Mouse (Mus musculus) retina, postnatal 1 day (tissue): Measurements from ENCODE around the gene Cdh16.
"Not testable (repeated sequence)": the region's sequence is repeated elsewhere in the genome, so short reads cannot be mapped to it uniquely, and the experiment has no call there.

Experiments
- DNase-seq: peaks from one replicate; pipeline ENCODE4 v3.0.0-alpha.2; 2012

The Cdh16 gene

DNA sequence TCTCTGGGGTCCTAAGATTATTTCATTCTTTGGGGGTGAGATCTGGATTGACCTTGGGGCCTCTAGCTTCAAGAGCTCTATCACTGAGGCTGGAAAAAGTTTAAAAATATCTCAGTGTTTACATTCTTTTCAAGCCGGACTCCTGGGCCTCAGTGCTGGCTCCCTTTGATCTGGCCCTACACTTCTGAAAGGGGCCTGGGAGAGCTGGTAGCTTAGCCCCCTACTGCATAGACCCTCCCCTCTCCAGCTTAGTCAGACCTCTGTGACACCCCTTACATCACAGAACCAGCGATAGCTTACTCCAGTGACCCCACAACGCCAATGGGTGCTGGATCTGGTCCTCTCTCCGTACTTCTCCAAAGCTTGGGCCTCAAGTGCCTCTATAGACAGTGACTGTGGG lies 12.6 kb downstream of the Cdh16 start:
- no peak for DNase-seq

DNA sequence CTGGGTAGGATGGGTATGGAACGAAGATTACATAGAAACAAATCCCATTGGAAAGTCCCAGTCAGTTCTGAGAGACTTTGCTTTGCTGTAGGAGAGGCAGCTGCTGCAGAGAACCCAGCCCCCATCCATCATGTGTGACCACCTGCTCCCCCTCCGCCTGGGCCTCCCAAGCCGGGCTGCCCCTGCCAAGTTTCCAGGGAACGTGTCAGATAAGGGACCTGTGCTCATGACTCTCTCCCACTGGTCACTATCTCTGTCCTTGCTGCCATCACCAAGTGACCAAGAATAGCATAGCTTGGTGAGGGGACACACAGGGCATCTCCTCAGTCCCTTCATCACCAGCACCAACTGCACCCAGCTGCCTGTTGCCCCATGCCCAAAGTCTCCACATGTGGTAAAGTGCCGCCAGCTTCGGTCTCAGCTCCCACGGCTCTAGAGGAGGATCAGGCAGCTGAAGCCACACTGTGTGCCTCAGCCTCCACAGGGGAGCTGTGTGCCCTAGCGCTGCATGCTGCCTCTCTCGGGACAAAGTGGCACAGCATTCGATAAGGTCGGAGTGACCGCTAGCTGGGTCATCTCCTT lies 13.9 kb downstream of the Cdh16 start:
- no peak for DNase-seq

DNA sequence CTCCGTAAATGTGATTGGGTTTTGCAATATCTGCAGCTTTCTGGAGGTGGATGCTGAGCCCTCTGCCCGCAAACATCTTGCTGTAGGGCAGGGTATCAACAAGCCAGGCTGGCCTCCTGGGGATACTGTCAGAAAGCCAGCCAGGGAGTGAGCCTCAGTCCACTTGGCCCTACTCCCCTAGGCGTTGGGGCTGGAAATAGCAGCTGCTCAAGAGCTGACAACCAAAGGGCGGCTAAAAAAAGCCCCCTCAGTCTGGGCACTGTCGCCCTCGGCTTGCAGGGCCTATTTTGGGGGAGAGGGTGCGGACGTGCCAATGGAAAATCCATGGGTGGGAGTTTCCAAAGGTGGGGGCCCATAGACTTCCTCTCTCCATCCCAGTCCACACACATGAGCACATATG lies 15.0 kb downstream of the Cdh16 start:
- no peak for DNase-seq

DNA sequence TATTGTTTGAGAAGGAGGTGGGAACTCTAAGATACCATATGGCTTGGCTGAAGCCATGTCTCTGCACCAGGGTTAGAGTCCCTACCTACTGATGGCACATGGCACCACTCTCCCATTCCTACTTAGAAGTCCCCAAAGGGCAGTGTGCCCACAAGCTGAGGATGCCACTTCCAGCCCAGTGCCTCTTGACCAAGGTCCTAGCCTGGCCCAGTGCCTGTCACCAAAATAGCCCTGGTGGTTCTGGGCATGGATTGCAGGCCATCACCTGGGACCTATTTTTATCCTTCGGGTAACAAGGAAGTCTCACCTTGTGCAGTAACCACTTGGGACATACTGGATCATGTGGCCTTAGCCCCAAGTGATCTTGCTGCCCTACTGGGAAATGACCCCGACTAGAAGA lies 16.3 kb downstream of the Cdh16 start:
- no peak for DNase-seq

DNA sequence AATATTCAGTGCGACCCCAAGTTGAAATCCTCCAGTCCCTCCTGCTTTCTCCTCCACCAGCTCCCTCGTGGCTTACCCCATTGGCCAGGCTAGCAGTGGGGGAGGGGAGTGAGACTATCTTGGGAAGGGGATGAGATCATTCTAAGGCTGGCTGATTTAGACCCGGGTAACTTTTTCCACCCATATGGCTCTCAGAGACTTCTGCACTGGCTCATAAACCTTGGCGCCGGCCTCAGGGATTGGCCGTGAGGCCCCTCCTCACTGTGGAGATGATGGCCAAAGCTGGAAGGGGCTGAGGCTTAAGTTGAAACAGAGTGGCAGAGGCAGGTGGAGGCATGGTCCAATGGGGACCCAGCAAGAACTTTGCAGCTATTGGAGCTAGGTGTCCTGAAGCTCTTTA lies 17.9 kb downstream of the Cdh16 start:
- DNase-seq, result no peak

DNA sequence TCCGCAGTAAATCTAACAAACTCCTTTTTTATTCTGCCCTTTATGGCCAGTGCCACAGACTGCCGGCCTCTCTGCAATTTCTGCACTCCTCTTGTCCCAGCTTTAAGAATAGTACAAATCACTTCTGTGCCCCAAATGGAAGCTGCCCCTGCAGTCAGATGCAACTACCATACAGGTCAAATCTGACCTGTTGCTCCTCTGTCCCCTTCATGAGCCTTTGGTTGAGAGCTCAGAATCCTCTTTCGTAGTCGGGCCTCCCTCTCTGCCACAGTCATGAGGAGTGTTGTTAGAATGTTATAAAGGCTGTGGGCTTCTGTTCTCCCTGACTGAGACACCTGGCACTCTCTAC lies 21.0 kb downstream of the Cdh16 start:
- DNase-seq, result no peak

DNA sequence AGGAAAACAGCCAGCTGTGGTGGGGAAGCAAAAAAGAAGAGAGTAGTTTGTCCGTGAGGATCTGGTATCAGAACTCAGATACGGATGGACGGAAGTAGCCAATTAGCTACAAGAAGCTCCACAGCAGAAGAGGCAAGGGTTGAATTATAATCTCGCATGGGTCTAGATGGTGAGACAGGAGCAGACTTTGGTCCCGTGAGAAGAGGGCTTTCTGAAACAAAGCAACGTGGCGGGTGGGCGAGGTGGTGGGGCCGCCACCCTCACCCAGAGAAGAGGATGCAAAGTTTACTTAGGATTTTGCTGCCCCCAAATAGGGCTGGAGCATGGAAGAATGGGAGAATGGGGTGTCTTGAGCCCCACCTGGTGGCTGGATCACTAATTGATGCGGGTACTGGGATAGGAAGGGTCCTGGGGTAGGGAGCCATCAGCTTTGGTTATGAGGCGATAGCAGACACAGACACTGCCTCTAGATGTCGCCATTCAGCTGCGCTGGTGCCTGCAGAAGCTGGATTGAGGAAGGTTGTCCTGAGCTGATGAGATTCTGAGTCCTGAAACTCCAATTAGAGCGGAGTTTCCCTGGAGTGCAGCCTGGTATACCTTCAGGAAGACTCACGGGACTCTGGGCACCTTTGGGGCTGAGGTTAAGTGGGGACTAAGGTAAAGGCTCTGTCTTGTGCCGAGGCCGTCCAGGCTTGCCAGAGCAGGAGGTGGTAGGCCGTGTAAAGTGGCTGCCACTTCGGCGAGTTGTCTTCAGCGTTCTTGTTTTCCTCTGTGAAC lies 21.5 kb downstream of the Cdh16 start:
- DNase-seq, result peak; percentile 94

DNA sequence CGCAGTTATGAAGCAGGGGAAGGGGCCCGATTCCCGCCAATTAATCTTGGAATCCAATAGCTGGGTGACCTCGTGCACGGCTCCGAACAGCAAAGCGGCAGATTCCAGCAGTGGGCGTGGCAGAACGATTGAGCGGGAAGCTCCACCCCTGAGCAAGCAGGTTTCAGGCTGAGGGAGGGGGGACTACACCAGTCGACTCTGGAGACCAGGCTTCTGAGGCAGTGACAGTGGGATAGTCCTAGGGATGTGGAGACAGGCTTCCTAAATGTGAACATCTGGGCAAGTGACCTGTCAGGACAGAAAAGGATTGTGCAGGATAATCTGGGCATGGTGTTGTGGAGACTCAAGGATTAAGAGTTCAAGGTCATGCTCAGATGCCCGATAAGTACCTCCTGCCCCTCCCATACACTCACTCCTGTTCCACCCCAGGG lies 22.2 kb downstream of the Cdh16 start:
- peak; percentile 54 for DNase-seq

DNA sequence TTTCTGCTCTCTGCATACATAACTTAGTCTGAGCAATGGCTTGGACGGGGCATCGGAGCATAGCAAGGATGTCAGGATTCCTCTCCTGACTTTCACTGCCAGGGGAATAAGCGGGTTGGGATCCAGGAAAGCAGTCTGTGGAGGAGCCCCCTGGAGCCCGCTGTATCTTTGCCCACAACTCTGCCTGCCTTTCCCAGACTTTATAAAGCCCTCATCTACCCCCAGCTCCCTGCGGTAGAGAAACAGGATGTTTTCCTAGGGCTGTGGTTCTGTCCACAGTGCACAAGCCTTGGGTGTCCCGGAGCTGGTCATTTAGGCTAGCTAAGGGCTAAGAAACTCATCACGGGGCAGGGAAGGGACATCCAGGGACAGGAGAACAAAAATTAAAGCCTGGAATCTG lies 22.8 kb downstream of the Cdh16 start:
- no peak for DNase-seq

DNA sequence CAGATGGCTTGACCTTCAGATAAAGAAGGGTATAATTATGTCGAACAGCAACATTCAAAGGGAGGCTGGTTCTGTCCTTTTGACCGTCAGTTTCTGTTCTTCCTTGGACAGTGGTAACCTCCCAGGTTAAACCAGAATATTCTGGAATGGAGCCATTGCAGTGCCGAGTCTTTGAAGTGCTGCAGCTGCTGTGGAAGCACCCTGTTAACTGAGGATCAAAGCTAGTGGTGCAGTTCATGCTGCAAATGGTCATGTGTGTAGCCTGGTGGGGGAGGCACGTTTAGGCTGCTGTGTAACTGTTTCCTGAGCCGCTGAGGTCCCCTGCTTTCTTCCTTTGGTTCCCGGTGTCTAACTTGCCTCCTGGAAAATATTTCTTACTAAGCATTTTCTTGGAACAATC lies 25.7 kb downstream of the Cdh16 start:
- DNase-seq, result no peak

DNA sequence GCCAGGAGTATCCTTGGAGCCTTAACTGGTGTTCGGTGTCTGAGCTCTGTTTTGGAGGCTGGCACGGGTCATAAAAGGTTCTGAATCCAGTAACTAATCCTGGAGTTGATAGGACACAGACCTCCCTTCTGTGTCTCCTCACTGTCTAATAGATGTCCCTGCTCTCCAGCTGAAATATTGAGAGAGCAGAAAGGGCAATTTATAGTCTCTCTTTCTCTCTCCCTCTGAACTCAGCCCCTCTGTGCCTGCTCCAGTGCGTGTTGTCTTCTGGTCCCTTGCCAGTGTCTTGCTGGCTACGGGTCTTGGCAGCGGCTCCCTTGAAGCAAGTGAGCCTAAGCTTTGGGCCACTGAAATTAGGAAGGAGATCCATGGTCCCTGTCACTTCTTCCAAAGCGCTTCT lies 26.5 kb downstream of the Cdh16 start:
- DNase-seq, result no peak

DNA sequence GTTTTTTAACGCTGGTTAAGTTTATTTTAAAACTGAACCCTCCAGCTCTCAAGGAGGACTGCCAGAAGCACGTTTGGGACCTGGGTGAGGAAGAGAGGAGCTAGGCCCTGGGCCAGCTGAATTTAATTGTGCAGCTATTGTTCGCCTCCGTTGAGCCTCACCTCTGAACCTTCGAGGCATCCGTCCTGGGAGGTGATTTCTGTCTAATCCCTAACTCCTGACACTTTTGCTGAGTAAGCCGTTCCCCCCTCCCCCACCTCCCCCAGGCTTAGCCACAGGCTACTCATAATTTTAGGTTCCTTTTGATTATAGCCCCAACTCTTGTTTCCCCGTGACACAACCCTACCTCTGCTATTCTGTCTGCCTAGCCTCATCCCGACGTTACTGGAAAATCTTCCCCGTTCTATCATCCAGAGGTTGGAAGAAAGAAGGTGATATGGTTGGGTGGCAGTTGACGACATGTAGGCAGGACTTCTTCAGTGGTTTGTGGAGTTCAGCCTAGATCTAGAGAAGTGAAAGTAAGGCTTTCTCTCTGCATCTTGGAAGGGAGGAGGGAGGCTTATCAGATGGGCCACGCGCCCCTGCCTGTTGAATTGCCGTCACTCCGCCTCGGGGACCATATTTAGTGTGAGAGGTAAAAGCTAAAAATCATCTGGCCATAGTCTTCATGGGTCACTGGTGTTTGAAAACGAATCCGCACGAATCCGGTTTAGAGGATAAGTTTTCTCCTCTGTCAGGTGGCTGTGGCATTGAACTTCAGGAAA lies 28.2 kb downstream of the Cdh16 start:
- no peak for DNase-seq

DNA sequence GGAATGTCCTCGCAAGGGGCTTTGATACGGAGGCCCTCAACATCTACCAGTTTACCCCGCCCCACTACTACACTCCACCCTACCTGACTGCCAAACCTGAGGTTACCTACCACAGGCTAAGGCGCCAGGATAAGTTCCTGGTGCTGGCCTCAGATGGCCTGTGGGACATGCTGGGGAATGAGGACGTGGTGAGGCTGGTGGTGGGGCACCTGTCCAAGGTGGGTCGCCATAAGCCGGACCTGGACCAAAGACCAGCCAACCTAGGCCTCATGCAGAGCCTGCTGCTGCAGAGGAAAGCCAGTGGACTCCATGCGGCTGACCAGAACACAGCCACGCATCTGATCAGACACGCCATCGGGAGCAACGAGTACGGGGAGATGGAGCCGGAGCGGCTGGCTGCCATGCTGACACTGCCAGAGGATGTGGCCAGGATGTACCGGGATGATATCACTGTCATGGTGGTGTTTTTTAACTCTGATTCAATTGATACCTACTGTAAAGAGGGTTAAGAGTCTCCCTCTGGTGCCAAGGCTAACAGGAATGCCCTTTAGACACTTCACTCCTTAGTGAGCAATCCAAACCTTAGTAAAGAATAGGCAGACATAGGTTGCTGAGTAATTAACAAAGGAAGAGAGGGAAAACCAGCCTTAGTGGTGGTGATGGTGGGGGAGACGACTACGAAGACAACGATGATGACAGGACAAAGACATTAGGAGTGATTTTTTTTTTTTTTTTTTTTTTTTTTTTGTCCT lies 29.4 kb downstream of the Cdh16 start:
- no peak for DNase-seq

DNA sequence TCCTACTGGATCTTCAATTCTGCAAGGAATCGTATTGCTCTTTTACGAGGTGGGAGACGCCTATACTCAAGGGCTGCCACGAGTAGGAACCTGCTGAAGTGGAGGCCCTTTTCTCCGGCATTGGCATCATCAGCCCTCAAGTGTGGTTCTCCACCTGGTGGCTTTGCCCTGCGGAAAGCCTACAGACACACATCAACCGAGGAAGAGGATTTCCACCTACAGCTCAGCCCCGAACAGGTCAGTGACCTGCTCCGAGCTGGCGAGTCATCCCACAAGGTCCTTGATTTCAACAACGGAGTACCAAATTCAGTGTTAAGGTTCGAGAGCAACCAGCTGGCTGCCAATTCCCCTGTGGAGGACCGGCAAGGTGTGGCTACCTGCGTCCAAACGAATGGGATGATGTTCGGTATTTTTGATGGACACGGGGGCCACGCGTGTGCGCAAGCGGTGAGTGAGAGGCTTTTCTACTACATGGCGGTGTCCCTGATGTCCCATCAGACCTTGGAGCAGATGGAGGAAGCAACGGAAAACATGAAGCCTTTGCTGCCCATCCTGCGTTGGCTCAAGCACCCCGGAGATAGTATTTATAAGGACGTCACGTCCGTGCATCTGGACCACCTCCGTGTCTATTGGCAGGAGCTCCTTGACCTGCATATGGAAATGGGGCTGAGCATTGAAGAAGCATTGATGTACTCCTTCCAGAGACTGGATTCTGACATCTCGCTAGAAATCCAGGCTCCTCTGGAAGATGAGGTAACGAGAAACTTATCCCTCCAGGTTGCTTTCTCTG lies 30.5 kb downstream of the Cdh16 start:
- no peak for DNase-seq

DNA sequence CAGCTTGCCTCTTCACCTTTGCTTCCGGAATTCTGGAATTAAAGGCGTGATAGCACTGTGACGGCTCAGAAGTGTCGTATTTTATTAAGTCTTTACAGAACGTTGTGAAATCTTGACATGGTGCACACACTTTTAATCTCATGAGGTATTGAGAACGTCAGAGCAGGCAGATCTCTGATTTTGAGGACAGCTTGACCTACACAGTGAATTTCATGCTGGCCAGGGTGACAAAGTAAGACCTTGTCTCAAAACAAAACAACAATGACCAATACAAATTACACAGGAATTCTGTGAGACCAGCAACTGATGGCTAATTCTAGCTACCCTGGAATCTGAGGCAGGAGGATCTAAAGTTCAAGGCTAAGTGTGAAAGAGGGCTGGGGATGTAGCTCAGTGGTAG lies 31.6 kb downstream of the Cdh16 start:
- no peak for DNase-seq

DNA sequence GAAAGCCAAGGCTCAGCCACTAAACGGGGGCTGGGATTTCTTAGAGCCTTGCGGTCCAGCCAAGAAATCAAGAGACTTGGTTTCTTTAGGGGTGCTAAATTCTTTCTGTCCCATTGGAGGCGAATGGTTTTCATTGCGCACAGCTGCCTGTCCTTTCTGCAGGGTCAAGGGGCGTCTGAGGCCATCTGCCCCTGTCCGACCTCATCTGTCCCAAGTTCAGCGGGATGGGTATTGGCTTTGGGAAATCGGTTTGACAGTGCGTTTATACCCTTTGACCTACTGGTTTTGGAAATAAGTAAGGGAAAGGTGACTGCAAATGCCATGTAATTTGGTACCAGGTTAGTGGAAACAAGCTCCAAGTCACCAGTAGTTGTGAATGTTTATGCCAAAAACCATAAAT lies 32.3 kb downstream of the Cdh16 start:
- no peak for DNase-seq

DNA sequence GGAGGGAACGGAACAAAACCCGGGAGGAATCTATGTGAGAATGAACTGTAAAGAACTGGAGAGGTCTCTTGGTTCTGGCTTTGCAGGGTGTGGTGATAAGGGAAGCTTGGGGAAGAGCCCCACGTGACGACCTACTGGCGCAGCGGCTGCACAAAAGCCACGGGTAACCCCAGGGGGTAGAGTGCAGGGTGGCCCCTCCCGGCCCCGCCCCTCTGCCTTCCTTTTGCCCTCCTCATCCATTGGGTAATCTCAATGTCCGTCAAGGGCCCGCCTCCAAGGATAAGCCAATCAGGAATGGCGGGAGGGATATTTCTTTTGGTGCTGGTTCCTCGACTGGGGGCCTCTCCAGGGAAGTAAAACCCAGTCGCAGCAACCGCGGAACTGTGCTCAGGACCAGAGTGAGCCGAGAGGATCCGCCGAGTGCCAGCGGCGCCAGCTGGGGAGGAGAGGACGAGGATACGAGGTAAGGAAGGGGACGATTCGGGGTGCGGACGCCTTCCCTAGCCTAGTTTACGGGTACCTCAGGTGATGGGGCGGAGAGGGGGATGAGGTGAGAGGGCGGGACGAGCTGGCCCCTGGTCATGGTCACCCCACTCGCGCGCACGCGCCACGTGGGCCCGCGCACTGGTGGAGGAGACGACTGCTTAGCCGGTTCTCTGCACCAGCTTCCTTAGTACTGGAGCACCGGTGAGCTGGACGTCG lies 32.9 kb downstream of the Cdh16 start, which contains the start of gene Pdp2:
TSS of gene Pdp2 (plus strand) at position 319 of the 702 bp plus-strand sequence.
- peak; percentile 97 for DNase-seq

DNA sequence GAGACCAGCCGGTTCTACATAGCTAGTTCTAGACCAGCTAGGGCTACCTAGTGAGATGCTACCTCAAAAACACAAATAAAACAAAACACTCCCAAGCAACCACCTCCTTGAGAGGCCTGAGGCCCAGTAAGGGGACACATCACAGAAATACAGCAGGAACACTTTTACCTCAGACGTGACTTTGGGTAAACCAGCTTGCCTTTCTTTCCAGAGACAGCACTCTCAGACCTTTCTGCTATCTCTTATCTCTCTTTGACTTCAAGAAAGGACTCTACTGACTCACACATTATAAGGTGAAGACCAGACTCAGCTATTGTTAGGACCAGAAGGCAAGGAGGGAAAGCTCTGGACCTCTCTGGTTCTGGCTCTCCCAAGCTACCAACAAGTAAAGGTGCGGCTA lies 33.9 kb downstream of the Cdh16 start:
- DNase-seq, result no peak

DNA sequence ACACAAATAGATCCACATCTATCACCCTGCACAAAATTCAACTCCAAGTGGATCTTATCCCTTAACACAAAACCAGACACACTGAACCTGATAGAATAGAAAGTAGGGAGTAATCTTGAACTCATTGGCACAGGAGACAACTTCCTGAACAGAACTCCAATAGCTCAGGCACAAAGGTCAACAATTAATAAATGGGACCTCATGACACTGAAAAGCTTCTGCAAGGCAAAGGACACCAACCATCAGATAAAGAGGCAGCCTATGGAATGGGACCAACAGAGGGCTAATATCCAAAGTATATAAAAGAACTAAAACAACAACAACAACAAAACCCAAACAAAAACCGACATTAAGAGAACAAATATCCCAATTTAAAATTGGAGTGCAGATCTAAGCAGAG lies 39.7 kb downstream of the Cdh16 start:
- no peak for DNase-seq

DNA sequence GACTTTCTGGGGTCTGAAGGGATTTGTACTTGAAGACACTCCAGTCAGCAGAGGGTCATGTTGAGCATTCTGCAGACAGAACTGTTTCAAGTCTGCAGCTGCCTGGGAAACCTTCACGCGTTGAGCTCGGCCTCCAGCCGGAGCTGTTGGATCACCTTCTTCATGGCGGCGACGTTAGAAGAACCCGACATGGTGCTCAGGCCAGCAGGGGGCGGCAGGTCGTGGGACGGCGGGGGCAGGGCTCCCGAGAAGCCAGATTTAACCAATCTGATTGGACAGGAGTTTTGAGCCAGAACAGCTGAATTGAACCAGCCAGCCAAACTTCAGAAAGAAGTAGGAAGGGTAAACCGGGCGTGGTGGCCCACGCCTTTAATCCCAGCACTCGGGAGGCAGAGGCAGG lies 46.6 kb downstream of the Cdh16 start:
- not testable (repeated sequence) for DNase-seq

DNA sequence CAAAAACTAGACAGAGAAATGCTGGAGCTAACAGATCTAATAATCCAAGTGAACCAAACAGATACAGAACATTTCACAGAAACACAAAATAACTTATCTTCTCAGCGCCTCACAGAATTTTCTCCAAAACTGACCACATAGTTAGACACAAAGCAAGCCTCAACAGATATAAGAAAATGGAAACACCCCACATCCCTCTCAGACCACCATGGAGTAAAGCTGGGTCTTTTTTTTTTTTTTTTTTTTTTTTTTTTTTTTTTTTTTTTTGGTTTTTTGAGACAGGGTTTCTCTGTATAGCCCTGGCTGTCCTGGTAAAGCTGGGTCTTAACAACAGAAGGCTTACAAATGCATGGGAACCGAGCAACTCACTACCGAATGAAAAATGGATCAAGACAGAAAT lies 47.4 kb downstream of the Cdh16 start:
- no peak for DNase-seq
